Mouse (Mus musculus): ENCODE measurements around the gene Ptrh2. TPM values are rescaled to one million over a fixed set of nuclear protein-coding genes. Genes with fewer than 3 reads are reported as not detected.
A peak's percentile ranks its signal among the peaks of the same experiment; 100 is the strongest.

Gene Ptrh2
- 1 to 10 TPM; 5.1 to 5.3 TPM for total RNA-seq (2021)
- long read RNA-seq, experiment 1, transcript Ptrh2-202 (2 exons, 3,038 nt), result major isoform, 10 of 19 reads
- long read RNA-seq, experiment 1, partial matches to known transcripts, result 6 of 19 reads
- long read RNA-seq, experiment 1, other reads (novel, unspliced or antisense), result 3 of 19 reads
- long read RNA-seq, experiment 2, transcript Ptrh2-202 (2 exons, 3,038 nt), result major isoform, 14 of 20 reads
- long read RNA-seq, experiment 2, partial matches to known transcripts, result 0 of 20 reads
- long read RNA-seq, experiment 2, other reads (novel, unspliced or antisense), result 6 of 20 reads

DNA sequence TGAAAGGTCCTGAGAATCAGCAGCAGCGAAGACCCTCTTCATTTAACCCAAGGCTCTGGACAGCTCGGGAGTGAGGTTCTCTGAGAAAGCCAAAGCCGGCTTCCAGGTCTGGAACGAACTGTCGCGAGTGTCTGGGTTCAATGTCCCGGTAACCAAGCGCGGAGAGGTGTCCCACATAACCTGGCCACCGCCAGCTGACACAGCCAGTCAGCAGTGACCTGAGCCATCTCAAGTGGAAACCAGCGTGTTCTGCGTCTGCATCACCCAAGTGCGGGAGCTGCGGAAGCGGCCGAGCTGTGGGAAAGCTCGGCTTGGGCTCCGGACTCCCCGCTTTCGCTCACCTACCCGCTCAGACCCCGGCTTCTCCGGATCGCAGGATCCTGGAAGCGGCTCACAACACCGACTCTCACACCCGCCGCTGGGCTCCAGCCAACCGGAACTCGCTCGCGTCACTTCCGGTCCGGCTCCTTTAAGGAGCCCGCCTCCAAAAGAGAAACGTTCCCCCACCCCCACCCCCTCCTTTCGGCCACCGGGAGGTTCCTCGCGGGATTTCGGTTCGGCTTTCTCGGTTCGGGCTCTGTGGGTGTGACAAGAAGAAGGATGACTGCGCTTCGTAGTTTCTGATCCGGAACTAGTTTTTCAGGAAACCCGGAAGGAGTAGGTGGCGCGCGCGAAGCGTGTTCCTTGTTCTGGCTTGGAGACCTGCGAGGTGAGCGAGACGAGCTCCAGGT, at the start of gene Ptrh2, which contains the start of gene Vmp1:
Gene Ptrh2, plus strand, starts transcription at position 591 of the 731 bp plus-strand sequence.
Gene Vmp1, minus strand, starts transcription at position 442 of the 731 bp plus-strand sequence.
- peak; percentile 91 for DNase-seq

- no peak for DNase-seq
These were observed 49.4 kb upstream of the Ptrh2 start for GRCm38 (mm10) chr11:86634396-86634795.

GRCm38 (mm10) chr11:86637697-86638096, 46.1 kb upstream of the Ptrh2 start:
- DNase-seq, result no peak

DNA sequence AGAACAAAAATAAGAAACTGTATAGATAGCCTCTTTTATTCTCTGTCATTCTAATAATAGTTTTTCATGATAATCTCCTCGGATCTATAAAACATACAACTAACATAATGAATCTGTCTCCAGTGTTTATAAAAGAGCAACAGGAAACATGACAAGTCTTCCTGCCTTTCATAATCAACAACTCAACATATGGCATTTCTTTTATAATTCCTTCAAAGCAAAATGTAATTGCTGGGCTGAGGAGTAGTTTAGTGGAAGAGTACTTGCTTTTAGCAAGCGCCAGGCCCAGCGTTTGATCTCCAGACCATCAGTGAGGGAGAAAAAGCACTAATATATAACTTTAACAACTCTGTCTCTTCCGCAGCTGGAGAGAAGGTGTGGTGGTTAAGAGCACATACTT, 42.1 kb upstream of the Ptrh2 start:
- no peak for DNase-seq

DNA sequence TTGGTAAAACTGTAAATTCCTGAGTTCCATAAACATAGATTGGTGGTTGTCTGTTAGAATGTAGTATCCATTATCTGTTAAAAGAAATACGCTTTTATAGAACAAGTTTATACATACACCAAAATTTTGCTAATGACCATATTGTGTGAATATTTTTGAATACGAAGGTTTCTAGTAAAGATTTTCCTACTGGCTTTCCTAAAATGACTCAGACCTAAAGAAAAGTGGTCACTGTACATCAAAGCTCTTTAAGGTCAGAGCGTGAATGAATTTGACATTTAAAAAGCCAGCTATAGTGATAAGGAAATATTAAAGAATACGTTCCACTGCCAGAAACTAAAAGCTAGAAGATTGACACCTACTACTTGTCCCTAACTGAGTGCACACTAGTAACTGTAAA, 39.2 kb upstream of the Ptrh2 start:
- DNase-seq, result no peak

GRCm38 (mm10) chr11:86646136-86646834, 37.5 kb upstream of the Ptrh2 start:
- DNase-seq, result no peak

- no peak for DNase-seq
These were observed 36.8 kb upstream of the Ptrh2 start for GRCm38 (mm10) chr11:86646885-86647459.

GRCm38 (mm10) chr11:86647706-86648447, 35.9 kb upstream of the Ptrh2 start:
- no peak for DNase-seq

DNA sequence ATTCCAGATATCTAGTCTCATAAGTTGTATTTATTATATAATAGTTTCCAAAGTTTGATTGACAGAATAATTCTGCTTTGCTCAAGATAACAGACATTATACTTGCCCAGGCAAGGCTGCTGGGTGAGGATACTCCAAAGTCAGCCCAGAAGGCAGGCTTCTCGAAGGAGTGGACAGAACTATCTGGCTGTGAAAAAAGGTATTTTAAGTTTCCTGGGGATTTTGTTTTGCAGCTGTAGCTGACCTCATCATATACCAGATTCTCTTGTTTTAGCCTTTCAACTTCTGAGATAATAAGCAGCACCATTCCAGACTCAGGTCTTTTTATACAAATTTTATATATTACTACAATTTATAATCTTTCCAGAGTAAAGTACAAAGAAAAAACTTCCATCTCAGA, 34.2 kb upstream of the Ptrh2 start:
- DNase-seq, result no peak

- no peak for DNase-seq
These were observed 33.1 kb upstream of the Ptrh2 start for GRCm38 (mm10) chr11:86650676-86651075.

DNA sequence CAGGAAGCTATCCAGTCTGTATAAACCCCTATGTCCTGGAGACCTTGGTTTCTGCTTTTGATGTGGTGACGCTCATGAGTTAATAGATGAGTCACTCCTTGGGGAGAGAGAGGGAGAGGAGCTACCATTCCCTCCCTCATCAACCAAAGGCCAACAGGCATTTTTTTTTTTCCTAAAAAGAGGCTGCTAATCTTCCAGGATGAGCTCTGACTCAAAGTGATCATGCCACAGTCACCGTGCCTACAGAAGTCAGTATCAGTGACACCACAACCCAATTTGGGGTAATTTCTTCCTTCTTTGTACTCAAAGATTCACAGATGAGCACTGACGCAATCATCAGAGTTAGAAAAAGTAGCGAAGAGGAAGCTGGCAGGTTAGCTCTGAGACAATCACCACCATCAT, 31.2 kb upstream of the Ptrh2 start:
- DNase-seq, result no peak

GRCm38 (mm10) chr11:86653446-86653845, 30.3 kb upstream of the Ptrh2 start:
- no peak for DNase-seq

DNA sequence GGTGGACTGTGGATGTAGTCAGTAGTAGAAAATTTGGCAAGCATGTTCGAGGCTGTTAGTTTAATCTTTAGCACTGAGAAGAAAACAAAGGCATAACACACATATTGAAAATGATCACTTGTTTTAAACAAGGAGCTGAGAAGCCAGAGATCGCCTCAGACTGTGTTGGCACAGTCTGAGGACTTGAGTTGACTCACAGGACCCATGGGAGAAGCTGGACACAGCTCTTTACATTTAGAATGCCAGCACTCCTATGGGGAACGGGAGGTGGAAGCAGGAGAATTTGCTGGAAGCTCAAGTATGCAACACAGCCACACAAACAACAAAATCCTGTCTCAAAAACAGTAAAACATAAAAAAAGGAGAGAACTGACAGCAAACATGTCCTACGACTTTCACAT, 29.7 kb upstream of the Ptrh2 start:
- DNase-seq, result no peak

DNA sequence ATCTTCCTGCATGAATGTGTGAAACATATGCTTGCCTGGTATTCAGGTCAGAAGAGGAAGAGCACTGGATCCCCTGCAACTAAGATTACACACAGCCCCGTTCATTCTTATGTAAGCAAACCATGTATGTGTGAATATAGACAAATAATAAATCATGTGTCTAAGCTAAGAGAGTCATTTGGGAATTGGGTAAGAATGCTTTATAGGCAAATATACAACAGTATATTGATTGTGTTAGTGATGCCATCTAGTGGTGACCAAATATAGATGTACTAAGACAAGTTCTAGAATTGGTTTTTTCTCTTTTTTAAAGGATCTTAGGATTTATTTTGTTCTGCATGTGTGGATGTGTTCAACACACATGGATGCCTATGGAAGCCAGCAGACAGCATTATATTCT, 28.1 kb upstream of the Ptrh2 start:
- no peak for DNase-seq

DNA sequence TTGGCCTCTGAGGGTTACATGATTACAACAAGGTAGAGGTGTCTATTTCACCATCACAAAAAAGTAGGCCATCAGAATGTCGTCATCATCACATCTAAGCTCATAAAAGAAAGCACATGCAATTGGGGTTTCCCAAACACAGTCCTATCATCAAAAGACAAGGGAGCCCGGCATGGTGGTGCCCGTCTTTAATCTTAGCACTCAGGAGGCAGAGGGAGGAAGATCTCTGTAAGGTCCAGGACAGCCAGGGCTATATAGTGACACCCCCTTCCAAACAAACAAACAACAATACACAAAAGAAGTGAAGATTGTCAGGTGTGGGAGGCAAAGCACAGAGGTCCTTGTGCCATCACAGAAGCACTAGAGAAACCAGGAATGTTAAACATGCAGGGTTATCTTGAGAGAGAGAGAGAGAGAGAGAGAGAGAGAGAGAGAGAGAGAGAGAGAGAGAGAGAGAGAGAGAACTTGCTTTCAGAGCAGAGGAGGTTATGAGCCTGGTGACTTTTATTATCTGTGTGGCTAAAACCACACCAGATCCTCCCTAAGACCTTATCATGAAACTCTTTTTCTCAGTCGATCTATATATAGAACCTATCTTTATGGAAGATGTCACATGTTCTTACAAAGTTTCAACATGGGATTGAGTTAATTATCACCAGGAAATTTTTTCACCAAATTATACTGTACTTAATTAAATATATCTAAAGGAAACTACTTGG, 26.8 kb upstream of the Ptrh2 start:
- no peak for DNase-seq

DNA sequence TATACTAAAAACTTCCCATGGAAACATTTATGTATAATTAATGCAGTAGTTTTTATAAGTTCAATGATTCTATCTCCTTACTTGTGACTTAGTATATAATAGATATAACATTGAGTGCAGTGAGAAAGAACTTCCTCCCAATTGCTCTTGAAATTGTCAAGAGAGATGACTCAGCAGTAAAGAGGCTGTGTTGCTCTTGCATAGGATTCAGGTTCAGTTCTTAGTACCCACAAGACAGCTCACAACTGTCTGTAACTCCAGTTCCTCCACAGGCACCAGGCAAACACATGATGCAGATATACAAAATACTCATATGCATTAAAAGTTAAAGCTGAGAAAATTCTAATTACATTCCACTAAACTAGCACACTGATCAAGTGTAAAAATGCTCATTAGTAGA, 25.9 kb upstream of the Ptrh2 start:
- no peak for DNase-seq

GRCm38 (mm10) chr11:86662986-86663895, 20.5 kb upstream of the Ptrh2 start:
- no peak for DNase-seq

DNA sequence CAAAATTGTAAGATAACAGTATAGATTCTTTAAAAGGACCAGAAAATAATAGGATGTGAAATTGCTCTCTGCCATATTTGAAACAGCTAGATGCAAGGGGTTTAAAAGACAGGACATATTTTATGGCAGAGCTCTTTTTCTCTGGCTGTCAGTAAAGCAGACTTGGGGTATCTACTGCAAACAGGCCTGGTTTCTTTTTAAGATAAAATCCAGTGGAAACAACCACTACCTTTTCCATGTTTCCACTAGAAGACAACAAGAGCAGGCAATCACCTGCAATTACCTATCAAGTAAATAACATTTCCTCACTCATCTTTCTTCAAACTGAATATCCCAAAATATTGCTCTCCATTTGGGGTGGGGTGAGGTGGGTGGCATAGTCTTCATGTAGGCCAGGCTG, 19.8 kb upstream of the Ptrh2 start:
- DNase-seq, result no peak

GRCm38 (mm10) chr11:86664406-86664805, 19.4 kb upstream of the Ptrh2 start:
- no peak for DNase-seq

DNA sequence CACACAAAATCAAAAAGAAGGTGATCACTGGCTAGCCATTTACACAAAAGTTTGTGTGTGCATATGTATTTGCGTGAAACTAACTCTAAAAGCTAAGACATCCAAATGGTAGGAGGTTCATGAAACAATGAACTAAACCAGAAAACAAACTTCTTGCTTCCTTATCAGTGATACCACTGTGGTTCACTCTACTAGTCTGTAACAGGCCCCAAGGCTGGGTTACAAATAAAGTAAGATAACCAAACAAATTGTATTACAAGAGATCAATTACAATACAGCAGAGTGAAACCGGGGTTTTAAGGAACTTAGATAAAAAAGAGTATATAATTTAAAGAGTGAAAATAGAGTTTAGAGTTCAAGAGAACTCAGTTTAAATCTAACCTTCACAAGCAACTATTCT, 16.2 kb upstream of the Ptrh2 start:
- no peak for DNase-seq
